Mouse (Mus musculus) left cerebral cortex, postnatal 4 days (tissue): ENCODE measurements around the gene Cdr2. TPM values are rescaled to one million over a fixed set of nuclear protein-coding genes. Genes with fewer than 3 reads are reported as not detected.
"Not testable (repeated sequence)": the region's sequence is repeated elsewhere in the genome, so short reads cannot be mapped to it uniquely, and the experiment has no call there.

Experiments used
- DNase-seq: peaks from one replicate; pipeline ENCODE4 v3.0.0-alpha.2; 2022
- intact Hi-C: fragments of 180-260 bp; cut with DNase I; formaldehyde crosslinking; loops from one replicate; pipeline ENCODE4 v1.15.1; 2025
- total RNA-seq, 2 experiments: library from RNA; stranded (reverse); gene quantifications; 2 replicates each; pipeline ENCODE4 v1.2.3; 2021

Cdr2 gene
- 10 to 100 TPM in 1 of 2 experiments, 1 to 10 TPM in 1; 8.5 to 11.4 TPM for total RNA-seq

DNA sequence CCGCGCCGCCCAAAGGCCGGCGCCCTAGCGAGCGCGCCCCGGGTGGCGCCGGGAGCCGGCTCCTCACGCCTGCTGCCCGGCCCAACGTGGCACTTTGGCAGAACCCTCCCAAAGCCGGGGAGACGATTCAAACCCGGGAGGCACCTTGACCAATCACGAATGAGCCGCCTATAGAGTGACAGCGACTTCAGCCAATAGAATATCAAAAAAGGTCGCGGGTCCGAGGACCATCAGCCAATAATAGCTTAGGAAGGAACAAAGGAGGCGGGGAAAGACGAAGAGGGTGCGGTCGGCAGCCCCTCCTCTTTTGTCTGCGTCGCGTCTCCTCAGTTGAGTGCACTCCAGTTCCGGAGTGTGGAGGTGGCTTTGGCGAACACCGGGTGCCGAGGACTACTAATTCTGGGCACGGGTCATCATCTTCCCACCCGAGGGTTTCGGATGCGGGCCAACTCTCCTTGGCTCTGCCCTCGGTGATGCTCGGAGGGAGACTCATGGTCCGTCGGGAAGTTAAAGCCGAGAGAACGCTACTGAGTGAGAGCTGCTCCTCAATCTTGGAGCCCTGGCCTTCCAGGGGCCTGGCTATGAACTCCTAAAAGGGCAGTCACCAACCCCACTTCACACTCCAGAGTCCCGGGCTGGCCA lies at the start of gene Cdr2, which contains the start of gene Mfsd13b:
Cdr2 (minus strand) TSS at position 113 of the 642 bp plus-strand sequence.
Mfsd13b (plus strand) TSS at position 310 of the 642 bp plus-strand sequence.
- DNase-seq: peak; percentile 91
- intact Hi-C loops: no loop called here

DNA sequence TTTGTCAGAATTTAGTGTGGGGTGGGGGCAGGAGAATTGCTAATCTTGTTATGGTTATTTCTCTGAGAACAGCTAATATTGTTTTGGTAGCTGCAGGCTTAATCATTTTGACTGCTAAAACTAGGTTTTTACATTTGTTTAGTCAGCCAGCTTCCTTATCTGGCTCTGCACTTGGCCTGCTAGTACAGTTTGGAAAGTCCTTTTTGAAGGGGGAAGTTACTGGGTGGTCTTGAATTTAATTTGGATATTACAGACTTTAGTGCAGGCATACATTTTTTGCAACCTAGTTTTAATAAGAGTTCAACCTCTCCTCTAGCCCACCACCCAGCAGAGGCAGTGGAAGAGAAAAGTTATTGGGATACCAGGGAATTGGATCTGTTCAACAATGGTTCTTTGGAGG lies 47.8 kb upstream of the Cdr2 start:
- DNase-seq, intact Hi-C loops: not testable (repeated sequence)

DNA sequence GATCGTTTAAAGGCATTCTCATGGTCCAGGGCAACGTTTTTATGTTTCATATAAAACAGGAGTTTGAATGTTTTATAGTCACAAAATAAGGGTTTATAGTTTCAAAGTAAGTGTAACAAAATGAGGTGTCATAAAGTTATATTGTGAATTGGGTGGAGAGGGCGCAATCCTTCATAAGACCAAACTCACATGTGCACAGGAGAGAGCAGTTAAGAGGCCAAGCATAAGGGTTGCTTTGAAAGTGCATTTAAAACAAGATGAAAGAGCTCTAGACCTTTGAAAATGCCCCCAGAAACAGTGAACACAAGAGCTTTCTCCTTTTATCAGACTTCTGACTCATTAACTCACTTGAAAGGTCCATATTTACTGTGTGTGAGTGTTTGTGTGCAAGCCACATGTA lies 44.2 kb upstream of the Cdr2 start:
- intact Hi-C loops: no loop called here
- DNase-seq: no peak

DNA sequence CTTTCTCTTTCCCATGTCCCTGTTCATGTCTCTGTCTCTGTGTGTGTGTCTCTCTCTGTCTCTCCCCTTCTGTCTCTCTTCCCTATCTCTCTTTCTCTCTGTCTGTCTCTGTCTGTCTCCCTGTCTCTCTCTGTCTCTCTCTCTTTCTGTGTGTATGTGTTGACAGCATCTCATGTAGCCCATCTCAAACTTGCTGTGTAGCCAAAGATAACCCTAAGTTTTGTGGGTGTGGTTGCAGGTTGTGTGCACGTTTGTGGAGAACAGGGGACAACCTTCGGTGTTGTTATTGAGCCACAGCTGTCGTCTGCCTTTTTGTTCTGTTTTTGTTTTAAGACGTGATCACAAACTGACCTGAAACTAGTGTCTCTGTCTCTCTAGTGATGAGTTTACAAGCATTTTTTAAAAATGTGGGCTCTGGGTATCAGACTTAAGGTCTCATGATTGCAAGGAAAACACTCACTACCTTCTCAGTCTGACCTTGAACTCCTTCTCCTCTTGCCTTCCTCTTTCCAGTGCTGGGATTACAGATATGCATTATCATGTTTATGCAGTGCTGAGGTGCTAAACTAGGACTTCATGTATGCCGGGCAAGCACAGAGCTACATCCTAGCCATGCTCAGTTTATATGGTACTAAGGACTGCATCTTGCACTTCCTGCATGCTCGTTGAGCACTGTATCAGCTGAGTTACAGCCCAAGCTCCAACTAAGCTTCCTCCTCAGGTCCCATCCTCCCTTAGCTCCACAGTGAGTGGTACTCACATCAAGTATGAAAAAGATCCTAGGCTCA lies 43.3 kb upstream of the Cdr2 start:
- DNase-seq: no peak
- intact Hi-C loops: no loop called here

- intact Hi-C loops: no loop called here
- DNase-seq: no peak
These were observed 38.2 kb upstream of the Cdr2 start for GRCm38 (mm10) chr7:121020277-121020676.

GRCm38 (mm10) chr7:121018778-121019177 lies 36.7 kb upstream of the Cdr2 start:
- DNase-seq: no peak

DNA sequence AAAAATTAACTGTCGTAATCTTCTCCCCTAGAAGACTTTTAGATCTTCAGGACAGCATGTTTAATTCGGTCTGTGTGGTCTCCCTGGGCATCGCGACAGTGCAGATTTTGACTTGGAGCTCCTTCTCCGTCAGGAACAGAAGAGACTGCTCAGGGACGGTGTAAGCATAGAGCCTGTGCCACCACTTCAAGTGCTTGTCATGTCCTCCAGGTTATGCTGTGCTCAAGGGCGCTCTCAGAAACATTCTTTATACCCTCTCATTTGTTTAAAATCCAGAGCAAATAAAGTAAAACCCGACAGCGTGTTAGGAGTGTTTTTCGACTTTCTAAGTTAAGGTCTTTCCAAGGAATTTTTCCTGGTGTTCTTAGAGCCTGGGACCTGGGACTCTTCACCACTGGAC lies 32.4 kb upstream of the Cdr2 start:
- intact Hi-C loops: no loop called here
- DNase-seq: no peak

More at GRCm38 (mm10) chr7:121018778-121019177, 36.7 kb upstream of the Cdr2 start:
- intact Hi-C loops: no loop called here

GRCm38 (mm10) chr7:121011794-121012689 lies 29.9 kb upstream of the Cdr2 start:
- DNase-seq: no peak
- intact Hi-C loops: no loop called here

GRCm38 (mm10) chr7:121003793-121004418 lies 21.8 kb upstream of the Cdr2 start:
- intact Hi-C loops: no loop called here
- no peak for DNase-seq

GRCm38 (mm10) chr7:121002407-121002928 lies 20.4 kb upstream of the Cdr2 start:
- DNase-seq: no peak
- intact Hi-C loops: no loop called here

GRCm38 (mm10) chr7:121001879-121002278 lies 19.8 kb upstream of the Cdr2 start:
- DNase-seq: no peak
- intact Hi-C loops: no loop called here

DNA sequence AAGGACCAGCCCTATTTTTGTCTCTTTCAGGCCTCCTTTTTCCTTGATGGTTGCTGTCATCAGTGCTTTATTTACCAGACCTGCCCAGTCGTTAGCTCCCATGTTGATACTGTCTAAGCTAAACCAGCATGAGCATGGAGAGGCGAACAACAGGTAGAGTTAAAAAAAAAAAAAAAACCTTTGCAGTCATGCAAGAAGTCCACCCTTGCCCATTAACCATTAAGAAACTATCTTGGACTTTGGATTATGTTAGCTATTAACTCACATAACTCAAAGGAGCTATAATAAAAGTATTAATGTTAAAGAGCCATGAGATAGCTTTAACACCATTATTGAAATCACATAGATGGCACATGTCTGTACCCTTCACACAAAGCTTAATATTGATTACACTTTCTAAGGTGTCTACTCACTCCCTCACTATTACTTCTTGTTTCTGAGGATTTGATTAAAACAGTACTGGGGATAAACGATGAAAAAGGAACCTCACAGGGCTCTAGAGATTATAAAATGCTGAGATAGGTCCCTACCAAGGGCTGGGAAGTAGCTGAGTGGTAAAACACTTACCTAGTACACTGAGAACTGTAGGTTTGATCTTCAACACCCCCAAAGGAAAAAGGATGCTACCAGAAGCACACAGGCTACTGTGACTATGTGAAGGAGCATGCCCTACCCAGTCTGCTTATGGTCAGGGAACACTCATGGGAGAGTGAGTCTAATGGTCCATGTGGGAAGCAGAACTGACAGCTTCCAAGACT lies 18.1 kb upstream of the Cdr2 start:
- intact Hi-C loops: no loop called here
- DNase-seq: no peak

DNA sequence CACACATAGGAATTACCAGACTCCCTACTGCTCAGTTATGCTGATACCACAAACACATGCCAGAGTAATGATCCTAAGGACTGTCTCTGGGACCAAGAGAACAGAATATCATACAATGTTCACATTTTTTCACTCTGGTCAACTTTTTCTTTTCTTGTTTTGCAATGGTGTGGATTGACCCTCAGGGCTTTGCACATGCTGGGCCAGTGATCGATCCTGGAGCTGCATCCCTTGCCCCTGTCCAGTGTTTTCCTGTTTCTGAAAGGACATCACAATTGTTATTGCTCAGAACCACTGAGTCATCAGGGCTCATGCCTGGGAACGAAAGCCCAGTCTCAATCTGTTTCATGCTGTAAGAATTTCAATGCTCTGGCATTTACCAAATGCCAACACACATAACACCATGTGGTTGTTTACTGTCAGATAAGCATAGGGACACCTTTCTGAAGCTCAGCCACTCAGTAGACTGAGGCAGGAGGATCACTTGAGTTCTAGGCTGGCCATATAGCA lies 17.0 kb upstream of the Cdr2 start:
- DNase-seq: no peak
- intact Hi-C loops: loop anchor here (2.0 kb wide), 1 partner anchor 32 kb away; no protein-coding TSS in a partner anchor

GRCm38 (mm10) chr7:120991191-120991590 lies 9.1 kb upstream of the Cdr2 start:
- no peak for DNase-seq
- intact Hi-C loops: no loop called here

DNA sequence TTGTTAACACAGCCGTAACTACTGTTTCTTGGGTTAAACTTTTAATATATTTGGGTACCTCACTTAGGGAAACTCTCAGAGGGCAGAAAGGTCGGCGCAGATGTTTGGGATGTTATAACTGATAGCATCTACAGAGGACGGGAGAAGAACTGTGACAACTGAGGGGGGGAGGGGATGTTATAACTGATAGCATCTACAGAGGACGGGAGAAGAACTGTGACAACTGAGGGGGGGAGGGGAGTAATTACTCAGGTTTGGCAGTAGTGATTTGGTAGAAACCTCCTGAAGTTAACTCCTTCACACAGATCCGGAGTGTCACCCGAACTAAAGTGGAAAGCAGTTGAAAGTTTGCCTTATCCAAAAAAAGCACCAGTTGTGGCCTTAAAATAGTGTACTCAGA lies 856 bp upstream of the Cdr2 start:
- intact Hi-C loops: no loop called here
- no peak for DNase-seq

DNA sequence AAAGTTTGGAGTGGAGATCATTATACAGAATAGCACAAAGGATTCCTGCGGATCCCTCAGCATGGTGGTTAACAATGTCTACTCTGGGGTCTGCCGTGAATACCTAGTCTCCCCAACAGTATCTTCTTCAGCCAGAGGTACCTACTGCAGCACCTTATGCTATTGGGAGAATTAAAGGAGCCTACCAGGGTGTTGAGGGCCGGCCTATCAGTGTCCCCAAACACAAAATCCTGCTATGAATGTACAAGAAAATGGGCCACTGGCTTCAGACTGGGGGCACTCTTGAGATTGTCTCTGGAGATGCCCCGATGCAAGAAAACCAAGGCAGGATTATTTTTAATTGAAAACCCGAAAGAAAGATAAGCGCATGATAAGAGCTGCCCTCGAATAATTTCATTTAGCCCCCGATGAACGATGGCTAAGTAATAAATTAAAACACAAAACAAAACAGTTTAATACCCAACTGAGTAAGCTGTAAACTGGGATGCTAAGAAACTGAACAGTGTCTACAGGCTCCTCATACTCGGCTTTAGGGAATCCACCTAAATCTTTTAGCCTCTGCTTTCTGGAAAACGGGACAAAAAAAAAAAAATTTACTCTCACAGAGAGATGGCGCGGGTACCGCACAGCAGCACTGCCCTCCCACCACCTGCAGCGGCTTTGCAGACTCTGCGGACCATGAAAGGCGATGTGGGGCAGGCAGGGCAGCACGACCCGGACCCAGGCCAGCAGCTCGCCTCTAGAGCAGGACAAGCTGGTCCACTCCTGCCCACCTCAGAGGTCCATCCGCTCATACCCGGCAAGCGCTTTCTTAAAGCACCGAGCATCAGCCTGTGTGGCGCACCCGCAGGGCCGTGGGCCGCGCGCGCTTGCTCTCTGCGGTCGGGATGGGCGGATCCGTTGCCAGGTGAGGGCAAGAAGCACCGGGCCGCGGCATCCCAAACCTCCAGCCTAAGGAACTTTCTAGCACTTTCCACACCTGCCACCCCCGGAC lies 884 bp downstream of the Cdr2 start:
- DNase-seq: peak; percentile 45
- intact Hi-C loops: no loop called here

- intact Hi-C loops: no loop called here
- no peak for DNase-seq
These were observed 2.1 kb downstream of the Cdr2 start for GRCm38 (mm10) chr7:120980041-120980440.

- peak; percentile 50 for DNase-seq
- intact Hi-C loops: no loop called here
These were observed 5.0 kb downstream of the Cdr2 start for GRCm38 (mm10) chr7:120977063-120977462.
